Mouse (Mus musculus): ENCODE measurements around the gene Znhit1.
"Not testable (repeated sequence)": the region's sequence is repeated elsewhere in the genome, so short reads cannot be mapped to it uniquely, and the experiment has no call there.

Gene Znhit1

DNA sequence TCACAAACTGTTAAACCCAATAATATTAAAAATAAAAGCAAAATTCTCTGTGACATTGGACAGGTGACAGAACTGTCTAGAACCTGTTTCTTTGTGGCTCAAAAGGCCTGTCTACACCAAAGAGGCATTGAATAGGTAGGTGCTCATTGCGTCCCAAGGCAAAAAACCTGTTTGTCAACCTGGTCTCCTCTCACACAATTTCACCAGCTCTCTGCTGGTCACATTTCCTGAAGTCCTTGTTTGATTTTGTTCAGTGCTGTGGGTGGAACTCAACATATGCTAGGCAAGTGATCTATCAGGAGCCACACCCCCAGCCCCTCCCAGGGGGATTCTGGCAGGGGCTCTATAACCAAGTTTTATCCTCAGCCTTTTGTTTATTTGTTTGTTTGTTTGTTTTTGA is 30.6 kb downstream of the Znhit1 start:
- in situ Hi-C loops (cut with MboI, MseI), result no loop called here

GRCm38 (mm10) chr5:136955622-136956021 is 32.2 kb downstream of the Znhit1 start:
- in situ Hi-C loops (cut with MboI, MseI), result no loop called here

DNA sequence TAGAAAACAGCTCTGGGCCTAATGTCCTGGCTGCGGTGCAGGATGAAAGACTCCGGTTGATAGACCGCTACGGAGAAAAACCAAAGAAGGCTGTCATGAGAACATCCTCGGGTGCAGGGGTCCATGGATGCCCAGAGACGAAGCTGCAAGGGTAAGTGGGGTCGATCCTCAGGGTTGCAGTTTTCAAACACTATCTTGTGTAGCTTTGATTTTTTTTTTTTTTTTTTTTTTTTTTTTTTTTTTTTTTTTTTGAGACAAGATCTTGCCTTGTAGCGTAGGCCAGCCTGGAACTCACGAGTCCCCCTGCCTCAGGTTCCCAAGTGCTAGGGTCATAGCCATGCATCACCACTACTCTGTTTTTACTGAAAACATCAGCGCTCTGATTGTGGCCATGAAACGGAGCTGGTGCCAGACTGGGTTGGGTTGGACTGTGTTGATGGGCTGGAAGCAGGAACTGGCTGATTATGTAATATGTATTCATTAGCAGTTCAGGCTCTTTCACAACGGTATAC is 34.3 kb downstream of the Znhit1 start:
- in situ Hi-C loops (cut with MboI, MseI), result no loop called here

DNA sequence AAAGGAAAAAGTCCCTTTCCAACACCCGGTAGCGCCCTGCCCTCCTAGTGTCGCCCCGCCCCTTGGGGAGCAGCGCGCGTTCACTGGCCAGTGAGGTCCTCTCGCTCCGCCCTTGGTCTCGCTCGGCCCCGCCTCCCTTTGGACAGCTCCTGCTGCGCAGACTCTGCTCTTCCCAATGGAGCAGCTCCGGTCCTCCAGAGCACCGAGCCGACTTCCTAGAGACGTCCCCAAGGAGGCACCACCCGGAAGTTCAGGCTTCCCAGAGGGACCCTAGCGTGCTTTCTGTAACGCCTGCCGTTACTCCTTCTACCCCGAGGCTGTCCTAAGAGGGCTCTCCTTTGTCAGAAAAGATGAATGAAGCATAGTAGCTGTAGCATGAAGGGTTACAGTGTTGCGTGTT is 34.8 kb downstream of the Znhit1 start, which contains the start of gene Fis1:
Gene Fis1, plus strand, starts transcription at position 261 of the 400 bp plus-strand sequence.
- in situ Hi-C loops (cut with MboI, MseI), result no loop called here

- in situ Hi-C loops (cut with MboI, MseI), result no loop called here
Measured at GRCm38 (mm10) chr5:136952153-136952552, 35.7 kb downstream of the Znhit1 start.

DNA sequence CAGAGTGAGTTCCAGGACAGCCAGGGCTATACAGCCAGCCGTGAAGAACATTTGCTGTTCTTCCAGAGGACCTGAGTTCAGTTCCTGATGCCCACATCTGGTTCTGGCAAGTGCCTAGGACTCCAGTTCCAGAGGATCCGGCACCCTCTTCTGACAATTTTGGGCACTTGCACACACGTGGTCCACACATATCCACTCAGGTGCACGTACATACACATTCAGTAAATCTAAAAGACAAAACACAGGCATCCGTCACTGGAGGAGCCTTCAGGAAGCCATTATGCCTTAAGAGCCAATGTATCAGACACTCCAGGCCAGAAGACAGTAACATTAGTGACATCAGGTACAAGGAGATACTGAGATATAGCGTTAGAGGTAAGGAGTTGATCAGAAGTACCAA is 37.3 kb downstream of the Znhit1 start:
- in situ Hi-C loops (cut with MboI, MseI), result no loop called here

DNA sequence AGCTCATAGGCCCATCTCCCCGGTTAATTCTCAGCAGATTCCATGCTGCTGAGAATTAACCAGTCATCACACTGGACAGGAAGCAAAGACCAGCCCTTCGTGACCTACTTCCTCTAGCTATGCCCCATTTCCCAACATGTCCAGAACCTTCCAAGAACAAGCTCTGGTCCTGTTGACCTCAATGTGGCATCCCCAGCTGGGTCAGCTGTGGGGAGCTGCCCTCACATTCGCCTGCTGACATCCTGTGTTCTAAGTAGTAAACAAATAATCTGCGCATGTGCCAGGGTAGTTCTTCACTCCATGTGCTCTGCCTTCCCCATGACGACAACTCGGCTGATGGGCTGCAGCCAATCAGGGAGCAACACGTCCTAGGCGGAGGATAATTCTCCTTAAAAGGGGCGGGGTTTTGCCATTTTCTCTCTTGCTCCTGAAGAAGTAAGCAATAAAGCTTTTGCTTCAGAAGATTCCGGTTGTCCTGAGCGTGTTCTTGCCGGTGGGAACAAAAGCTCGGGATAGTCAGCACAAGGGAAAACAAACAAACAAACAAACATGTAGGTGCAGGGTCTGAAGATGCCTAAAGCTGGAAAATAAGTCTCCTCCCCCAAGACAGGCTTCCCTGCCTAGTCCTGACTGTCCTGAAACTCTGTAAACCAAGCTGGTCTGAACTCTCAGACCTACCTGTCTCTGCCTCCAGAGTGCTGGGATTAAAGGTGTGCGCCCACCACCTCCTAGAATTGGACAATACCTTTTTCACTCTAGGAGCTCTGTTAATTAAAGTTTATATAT is 38.1 kb downstream of the Znhit1 start:
- in situ Hi-C loops (cut with MboI, MseI), result not testable (repeated sequence)

GRCm38 (mm10) chr5:136947874-136948273 is 39.9 kb downstream of the Znhit1 start:
- in situ Hi-C loops (cut with MboI, MseI), result no loop called here

GRCm38 (mm10) chr5:136945084-136945483 is 42.7 kb downstream of the Znhit1 start:
- in situ Hi-C loops (cut with MboI, MseI), result no loop called here

- in situ Hi-C loops (cut with MboI, MseI), result no loop called here
Measured at GRCm38 (mm10) chr5:136943382-136943781, 44.4 kb downstream of the Znhit1 start.

- in situ Hi-C loops (cut with MboI, MseI), result no loop called here
Measured at GRCm38 (mm10) chr5:136942781-136943180, 45.0 kb downstream of the Znhit1 start.

DNA sequence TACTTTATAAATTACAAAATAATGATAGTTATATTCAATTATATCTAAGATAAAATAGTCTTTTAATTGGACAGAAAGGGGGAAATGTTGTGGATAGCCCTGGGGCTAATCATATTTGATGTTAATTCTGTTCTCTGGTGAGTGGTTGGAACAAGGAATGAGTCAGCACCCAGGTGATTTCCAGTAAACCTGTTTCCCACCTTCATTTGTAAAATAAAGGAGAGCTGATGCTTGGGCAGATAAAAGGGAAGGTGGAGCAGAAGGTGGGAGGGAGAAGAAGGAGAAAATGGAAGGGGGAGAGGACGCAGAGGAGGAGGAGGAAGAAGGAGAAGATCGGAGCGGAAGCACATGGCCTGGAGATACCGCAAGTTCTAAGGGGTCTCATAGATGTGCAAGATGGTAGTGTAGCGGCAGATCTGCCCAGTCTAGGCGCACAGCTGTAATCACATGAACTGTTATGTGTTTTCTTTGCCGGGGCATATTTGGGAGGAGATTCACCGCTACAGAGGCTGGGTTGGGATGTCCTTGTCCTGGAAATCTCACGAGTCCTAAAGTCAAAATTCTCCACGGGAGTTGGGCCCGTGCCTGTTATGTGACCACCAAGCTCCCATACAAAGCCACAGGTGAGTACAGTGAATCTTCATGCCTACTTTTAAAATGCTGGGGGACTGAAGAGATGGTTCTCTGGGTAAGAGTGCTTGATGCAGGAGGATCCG is 46.8 kb downstream of the Znhit1 start:
- in situ Hi-C loops (cut with MboI, MseI), result no loop called here

DNA sequence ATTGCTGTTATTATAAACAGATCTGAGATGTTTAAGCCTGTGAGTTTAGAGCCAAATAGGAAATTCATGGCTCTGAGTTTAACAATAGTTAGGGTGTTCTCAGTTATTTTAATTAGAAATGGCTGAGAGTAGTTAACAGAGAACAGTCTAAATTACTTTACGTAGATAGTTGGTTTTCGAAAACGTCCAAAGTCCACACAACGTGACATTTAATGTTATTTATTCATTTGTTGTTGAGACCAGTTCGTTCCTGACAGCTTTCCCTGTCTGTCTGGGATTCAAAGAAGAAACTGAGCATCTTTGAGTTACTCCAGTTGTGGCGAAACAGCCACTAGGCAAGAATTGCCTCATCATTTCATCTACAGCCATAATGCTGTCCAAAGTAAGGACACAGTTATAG is 47.8 kb downstream of the Znhit1 start:
- in situ Hi-C loops (cut with MboI, MseI), result not testable (repeated sequence)

- in situ Hi-C loops (cut with MboI, MseI), result no loop called here
Measured at GRCm38 (mm10) chr5:136939284-136939683, 48.5 kb downstream of the Znhit1 start.

GRCm38 (mm10) chr5:136937621-136938020 is 50.2 kb downstream of the Znhit1 start:
- in situ Hi-C loops (cut with MboI, MseI), result no loop called here

DNA sequence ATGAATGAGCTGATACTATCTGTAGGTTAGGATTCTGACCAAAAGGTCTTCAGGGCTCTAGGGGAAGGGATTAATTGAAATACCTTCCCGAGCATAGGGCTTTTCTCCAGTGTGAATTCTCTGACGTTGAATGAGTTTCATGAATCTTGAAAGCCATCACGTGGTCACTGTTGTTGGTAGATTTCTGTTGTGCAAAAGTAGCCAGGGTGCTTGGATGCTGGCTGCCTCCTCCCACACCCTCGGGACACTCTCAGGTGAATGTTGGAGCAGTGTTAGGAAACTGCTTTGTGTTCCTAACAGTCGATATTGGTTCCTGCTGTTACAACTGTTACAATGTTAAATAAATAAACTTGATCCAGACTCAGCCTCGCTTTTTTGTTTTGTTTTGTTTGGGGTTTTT is 51.1 kb downstream of the Znhit1 start:
- in situ Hi-C loops (cut with MboI, MseI), result no loop called here

- in situ Hi-C loops (cut with MboI, MseI), result no loop called here
Measured at GRCm38 (mm10) chr5:136935905-136936695, 51.7 kb downstream of the Znhit1 start.

DNA sequence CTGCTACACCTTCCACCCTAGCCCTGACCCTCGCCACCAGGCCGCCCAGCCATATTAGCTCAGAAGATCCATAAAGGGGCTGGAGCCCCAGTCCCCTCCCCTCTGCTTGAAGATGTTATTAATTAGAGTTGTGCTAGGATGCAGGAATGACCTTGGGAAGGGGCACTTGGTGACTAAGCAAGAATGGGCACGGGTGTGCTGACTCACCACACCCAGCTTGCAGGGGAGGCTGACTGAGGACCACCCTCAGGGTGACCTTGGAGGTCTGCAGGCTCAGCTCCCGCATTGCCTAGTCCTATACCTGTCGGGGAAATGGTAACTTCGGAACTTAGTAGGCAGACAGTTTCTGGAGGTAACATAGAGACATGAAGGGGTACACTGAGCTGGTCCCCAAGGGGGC is 53.9 kb downstream of the Znhit1 start:
- in situ Hi-C loops (cut with MboI, MseI), result loop anchor here in 1 of 2 experiments (5.0 kb wide), 1 partner anchor 38 kb away; no protein-coding TSS in a partner anchor

GRCm38 (mm10) chr5:136932956-136933355 is 54.9 kb downstream of the Znhit1 start:
- in situ Hi-C loops (cut with MboI, MseI), result loop anchor here in 1 of 2 experiments (5.0 kb wide), 1 partner anchor 39 kb away; no protein-coding TSS in a partner anchor

All from T-helper 17 cell (primary cell).